Mouse (Mus musculus): ENCODE measurements around the gene Rad23a. TPM values are rescaled to one million over a fixed set of nuclear protein-coding genes. Genes with fewer than 3 reads are reported as not detected.
A peak's percentile ranks its signal among the peaks of the same experiment; 100 is the strongest.

The Rad23a gene
- polyA plus RNA-seq, 1 experiment from 2014 or later = 107 TPM

DNA sequence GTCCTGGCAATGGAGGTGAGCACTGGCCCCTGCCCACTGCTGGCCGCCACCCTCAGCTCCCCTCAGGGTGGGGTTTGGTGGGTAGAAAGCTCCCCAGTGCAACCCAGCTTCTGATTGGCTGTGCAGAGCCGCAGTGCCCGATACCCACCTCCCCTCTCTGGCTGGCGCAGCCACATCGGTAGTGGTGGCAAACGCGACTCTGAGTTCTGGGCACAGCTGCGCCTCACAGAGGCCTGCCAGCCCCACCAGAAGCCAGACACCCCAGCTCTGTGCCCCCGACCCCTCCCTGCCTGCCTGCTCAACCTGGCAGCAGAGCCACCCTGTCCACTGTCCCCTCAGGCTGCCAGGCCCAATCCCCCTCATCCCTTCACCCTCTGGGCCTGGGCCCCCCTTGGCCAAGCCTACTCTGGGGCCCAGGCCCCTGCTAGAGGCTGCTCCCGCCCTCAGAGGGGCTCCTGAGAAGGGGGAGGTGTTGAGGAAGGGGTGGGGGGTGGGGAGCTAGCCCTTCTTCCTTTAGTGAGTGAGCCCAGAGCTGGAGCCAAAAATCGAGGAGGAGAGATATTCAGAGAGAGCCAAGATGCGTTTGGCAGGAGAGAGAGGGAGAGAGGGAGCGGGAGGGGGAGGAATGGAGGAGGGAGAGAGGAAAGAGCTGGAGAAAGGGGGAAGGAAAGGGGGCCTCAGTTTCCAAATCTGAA is 46.5 kb downstream of the Rad23a start:
- peaks cover 57% of the 10 kb centered on the region for H3K27me3 ChIP-seq
- no peaks in the 10 kb centered on the region for H3K9me3 ChIP-seq (replicated peaks)
- H3K4me3 ChIP-seq = no peak overlapping the region
- ATAC-seq (replicated peaks; ENCODE audit: insufficient number of reproducible peaks, insufficient read depth, low FRiP score, low read depth) = peak; percentile 61
- H3K4me2 ChIP-seq = peak overlapping the region; percentile 36
- peaks cover 3% of the 10 kb centered on the region; the same call in 1 of the 2 replicates for H3K36me3 ChIP-seq
- H3K27ac ChIP-seq = peak overlapping the region; percentile 70
- 0 out of 2 replicates have a peak overlapping the region, but pooled peaks have one; percentile 8 for H3K9ac ChIP-seq
- WGBS = 55% methylated on average over 13 of the region's 13 CpGs
- H3K4me1 ChIP-seq (replicated peaks) = peaks cover 74% of the 10 kb centered on the region

DNA sequence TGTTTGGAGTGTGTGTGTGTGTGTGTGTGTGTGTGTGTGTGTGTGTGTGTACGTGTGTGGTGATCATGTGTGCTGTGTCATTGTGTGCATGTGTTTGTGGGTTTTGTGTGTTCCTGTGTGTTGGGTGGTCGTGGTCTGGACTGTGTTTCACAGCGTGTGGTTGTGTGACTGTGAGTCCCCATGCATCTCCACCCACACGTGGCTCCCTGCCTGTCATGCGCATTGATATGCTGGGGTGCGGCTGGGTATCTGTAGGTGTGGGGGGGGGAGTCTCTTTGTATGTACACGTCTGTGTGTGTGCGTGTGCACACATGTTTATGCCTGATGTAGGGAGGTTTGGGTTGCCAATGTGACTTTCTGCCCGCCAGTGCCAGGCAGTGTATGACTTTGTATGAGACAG is 47.3 kb downstream of the Rad23a start:
- peaks cover 3% of the 10 kb centered on the region; the same call in 1 of the 2 replicates for H3K36me3 ChIP-seq
- H3K4me2 ChIP-seq = no peak overlapping the region
- H3K27me3 ChIP-seq = peaks cover 56% of the 10 kb centered on the region
- no peaks in the 10 kb centered on the region for H3K9me3 ChIP-seq (replicated peaks)
- ATAC-seq (replicated peaks; ENCODE audit: insufficient number of reproducible peaks, insufficient read depth, low FRiP score, low read depth) = no peak
- no peak overlapping the region for H3K4me3 ChIP-seq
- WGBS = 87% methylated on average over 9 of the region's 9 CpGs
- H3K9ac ChIP-seq = no peak overlapping the region
- H3K4me1 ChIP-seq (replicated peaks) = peaks cover 66% of the 10 kb centered on the region
- H3K27ac ChIP-seq = no peak overlapping the region

DNA sequence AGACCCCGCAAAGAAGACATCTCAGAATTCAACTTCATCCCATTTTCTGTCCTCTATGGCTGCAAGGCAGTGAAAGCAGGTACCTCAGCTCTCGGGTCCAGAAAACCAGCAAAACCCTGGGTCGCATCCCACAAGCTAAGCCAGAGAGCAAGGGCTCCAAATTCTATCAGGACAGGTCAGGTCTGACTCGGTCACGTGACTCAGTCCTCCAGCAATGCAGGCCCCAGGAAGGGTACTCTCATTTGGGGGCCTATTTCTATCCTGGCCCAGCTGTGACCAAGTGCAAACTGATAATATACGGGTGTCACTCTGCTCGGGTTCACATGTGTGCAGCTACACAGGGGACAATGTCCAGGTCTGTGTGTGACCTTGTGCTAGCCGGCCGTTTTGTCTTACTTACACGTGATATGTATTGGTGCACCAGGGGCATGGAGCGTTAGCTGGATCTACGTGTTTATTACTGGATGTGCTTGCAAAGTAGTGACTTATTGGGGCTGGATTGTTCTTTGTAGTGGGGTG is 48.0 kb downstream of the Rad23a start:
- Histone ChIP-seq H3K4me1 (replicated peaks) (peaks cover 60% of the 10 kb centered on the region), H3K36me3 (peaks cover 3% of the 10 kb centered on the region; the same call in 1 of the 2 replicates), H3K27ac (no peak overlapping the region), H3K9me3 (replicated peaks) (no peaks in the 10 kb centered on the region), H3K4me3 (no peak overlapping the region), H3K9ac (no peak overlapping the region), H3K27me3 (peaks cover 56% of the 10 kb centered on the region), H3K4me2 (no peak overlapping the region)
- 66% methylated on average over 12 of the region's 12 CpGs for WGBS
- no peak for ATAC-seq (replicated peaks; ENCODE audit: insufficient number of reproducible peaks, insufficient read depth, low FRiP score, low read depth)

DNA sequence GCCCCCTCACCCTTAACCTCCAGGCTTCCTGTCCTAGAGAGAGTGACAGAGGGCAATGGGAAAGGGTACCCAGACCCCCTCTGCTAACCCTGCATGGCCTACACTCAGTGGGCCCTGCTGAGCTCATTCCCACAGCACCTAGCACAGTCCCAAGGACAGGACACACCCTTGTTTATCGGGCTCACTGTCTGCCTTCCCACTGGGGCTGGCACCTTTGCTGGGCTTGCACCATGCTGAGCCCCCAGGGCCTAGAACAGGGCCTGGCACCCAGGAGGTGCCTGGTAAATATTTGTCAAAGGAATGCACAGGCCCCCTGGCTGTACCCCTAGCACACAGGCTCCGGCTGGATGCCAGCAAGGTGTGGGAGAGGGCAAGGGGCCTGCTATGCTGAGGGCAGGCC is 49.9 kb downstream of the Rad23a start:
- Histone ChIP-seq H3K27ac (no peak overlapping the region), H3K9ac (no peak overlapping the region), H3K4me2 (no peak overlapping the region), H3K4me1 (replicated peaks) (peaks cover 68% of the 10 kb centered on the region), H3K36me3 (no peaks in the 10 kb centered on the region), H3K9me3 (replicated peaks) (no peaks in the 10 kb centered on the region), H3K4me3 (no peak overlapping the region), H3K27me3 (peaks cover 56% of the 10 kb centered on the region)
- 55% methylated on average over 2 of the region's 2 CpGs for WGBS
- no peak for ATAC-seq (replicated peaks; ENCODE audit: insufficient number of reproducible peaks, insufficient read depth, low FRiP score, low read depth)

DNA sequence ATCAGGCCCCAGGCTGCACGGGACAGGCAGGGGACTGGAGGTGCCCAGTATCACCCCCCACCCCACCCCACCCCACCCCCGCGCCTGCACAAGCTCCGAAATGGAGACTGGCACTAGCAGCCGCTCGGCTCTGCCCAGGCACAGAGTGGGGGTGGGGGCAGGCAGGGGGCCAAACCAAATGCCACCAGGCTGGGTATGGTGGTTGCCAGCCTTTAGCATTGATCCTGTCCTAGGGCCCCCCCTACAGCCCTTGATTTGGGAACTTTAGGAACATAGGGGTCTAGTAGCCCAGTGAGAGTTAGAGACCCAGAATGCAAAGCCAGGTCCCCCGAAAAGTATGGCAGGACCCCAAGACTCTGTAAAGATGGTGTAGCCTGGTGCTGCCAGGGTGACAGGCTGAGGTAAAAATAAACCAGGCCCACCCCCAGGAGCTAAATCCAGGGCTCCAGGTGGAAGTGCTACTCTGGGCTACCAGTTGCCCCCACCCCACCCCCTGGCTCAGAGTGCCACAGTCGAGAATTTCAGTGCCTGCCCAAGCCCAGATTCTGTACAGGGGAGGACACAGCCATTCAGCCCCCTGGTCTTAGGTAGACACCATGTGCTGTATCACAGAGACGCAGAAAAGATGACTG is 50.5 kb downstream of the Rad23a start:
- no peaks in the 10 kb centered on the region for H3K9me3 ChIP-seq (replicated peaks)
- H3K9ac ChIP-seq = no peak overlapping the region
- no peak overlapping the region for H3K4me3 ChIP-seq
- peaks cover 69% of the 10 kb centered on the region for H3K4me1 ChIP-seq (replicated peaks)
- WGBS = 71% methylated on average over 9 of the region's 9 CpGs
- H3K27ac ChIP-seq = no peak overlapping the region
- no peak for ATAC-seq (replicated peaks; ENCODE audit: insufficient number of reproducible peaks, insufficient read depth, low FRiP score, low read depth)
- H3K36me3 ChIP-seq = no peaks in the 10 kb centered on the region
- no peak overlapping the region for H3K4me2 ChIP-seq
- peaks cover 61% of the 10 kb centered on the region for H3K27me3 ChIP-seq

DNA sequence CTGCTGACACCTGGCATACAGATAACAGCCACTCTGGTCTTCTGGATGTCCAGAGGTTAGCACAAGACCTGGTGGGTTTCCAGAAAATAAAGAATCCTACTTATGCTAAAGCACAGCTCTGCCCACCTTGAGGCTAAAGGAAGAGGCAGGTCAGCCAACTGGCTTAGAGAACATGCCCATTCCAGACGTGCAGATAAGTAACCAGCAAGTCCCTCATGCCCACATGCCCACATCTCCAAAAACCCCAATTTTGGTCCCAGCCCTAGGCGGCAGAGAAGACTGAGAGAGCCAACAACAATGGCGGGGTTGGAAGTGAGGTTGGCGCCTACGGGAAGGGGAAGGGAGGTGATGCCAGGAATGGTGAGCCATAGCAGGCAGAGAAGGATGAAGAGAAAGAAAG is 51.1 kb downstream of the Rad23a start:
- H3K4me3 ChIP-seq = no peak overlapping the region
- no peak for ATAC-seq (replicated peaks; ENCODE audit: insufficient number of reproducible peaks, insufficient read depth, low FRiP score, low read depth)
- H3K4me1 ChIP-seq (replicated peaks) = peaks cover 69% of the 10 kb centered on the region
- H3K4me2 ChIP-seq = no peak overlapping the region
- 66% methylated on average over 5 of the region's 5 CpGs for WGBS
- peaks cover 67% of the 10 kb centered on the region for H3K27me3 ChIP-seq
- no peaks in the 10 kb centered on the region for H3K9me3 ChIP-seq (replicated peaks)
- H3K27ac ChIP-seq = no peak overlapping the region
- H3K9ac ChIP-seq = no peak overlapping the region
- H3K36me3 ChIP-seq = no peaks in the 10 kb centered on the region

DNA sequence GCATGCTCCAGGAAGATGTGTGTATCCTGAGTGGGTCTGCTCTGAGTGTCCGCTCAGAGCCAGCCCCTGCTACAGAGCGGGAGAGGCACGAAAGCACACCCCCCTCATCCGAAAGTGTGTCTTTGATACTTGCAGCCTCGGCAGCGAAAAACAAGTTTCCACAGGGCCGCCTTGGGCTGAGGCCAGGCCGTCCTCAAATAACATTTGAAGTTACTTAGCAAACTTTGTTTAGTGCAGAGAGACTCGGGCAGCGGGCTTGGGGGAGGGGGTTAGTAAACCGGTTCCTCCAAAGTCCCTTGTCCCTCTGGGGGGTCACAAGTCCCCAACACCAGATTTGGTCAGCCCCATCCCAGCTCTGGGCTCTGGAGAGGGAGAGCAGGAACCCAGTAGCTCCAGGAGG is 51.6 kb downstream of the Rad23a start:
- 36% methylated on average over 11 of the region's 11 CpGs for WGBS

DNA sequence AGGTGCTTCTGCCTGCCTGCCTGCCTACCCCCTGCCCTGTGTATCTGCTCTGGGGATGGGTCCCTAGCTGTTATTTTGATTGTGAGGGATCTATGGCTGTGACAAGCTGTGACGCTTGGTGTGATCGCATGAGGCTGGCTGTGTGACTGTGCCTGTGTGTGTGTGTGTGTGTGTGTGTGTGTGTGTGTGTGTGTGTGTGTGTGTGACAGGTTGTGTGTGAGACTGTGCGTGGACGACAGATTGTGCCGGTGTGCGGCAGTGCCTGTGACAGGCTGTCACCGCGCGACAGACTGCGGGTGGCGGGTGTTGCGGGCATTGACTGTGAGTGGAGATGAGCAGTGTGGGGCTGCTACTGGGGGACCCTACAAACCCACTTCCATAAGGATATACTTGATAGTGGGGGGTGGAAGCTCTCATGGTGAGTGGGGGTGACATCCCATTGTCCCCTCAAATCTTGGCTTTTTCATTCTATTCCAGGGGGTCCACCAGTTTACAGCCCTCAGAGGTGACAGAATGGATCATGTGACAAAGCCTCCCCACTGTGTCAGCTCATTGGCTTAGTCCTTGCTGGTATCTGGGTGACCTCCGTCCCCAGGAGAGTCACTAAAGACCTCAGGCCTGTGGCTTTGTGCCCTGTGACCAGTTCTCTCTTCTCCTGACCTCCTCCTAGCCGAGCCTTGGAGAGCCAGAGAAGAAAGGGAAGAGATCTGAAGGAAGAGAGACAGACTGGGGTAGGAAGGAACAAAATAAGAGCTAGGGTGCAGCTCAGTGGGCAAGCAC is 52.8 kb downstream of the Rad23a start:
- no peak for ATAC-seq (replicated peaks; ENCODE audit: insufficient number of reproducible peaks, insufficient read depth, low FRiP score, low read depth)

More for the DNA sequence above, 51.6 kb downstream of the Rad23a start:
- Histone ChIP-seq H3K4me3 (no peak overlapping the region), H3K36me3 (no peaks in the 10 kb centered on the region), H3K9ac (no peak overlapping the region), H3K4me1 (replicated peaks) (peaks cover 69% of the 10 kb centered on the region), H3K9me3 (replicated peaks) (no peaks in the 10 kb centered on the region), H3K4me2 (no peak overlapping the region), H3K27ac (no peak overlapping the region), H3K27me3 (peaks cover 72% of the 10 kb centered on the region)
- no peak for ATAC-seq (replicated peaks; ENCODE audit: insufficient number of reproducible peaks, insufficient read depth, low FRiP score, low read depth)

DNA sequence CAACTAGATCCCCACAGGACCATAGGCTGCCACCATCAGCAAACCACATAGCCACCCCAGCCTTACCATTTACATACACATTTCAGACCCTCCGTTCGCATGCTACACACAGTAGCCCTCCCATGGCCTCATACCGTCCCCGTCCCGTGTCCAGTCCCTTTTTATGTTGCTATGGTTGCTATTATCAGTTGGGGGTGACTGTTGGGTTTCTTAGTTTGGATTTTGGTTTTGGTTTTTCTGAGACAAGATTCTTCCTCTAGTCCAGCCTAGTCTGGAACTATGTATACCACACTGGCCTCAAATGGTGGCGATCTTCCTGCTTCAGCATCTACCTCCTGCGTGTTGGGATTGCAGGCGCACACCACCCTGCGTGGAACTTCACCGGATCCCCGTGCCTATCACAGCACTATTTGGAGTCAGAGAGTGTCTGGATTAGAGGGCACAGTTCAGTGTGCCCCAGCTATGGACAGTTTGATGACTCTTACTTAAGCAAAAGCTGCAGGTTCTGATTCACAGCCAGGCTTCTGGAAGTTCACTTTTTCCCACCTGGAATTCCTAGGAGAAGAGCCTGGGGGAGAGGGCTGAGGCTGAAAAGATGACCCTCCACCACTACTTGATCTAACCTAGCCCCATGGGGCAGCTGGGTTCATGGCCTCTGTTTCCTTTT is 53.5 kb downstream of the Rad23a start:
- Histone ChIP-seq H3K36me3 (no peaks in the 10 kb centered on the region), H3K27me3 (peaks cover 85% of the 10 kb centered on the region), H3K4me2 (peak overlapping the region; percentile 39), H3K9ac (no peak overlapping the region), H3K27ac (peak overlapping the region; percentile 6; the same call in 1 of the 2 replicates), H3K9me3 (replicated peaks) (no peaks in the 10 kb centered on the region), H3K4me3 (no peak overlapping the region), H3K4me1 (replicated peaks) (peaks cover 56% of the 10 kb centered on the region)
- ATAC-seq (replicated peaks; ENCODE audit: insufficient number of reproducible peaks, insufficient read depth, low FRiP score, low read depth) = no peak
- WGBS = 24% methylated on average over 11 of the region's 11 CpGs

More for the DNA sequence above, 52.8 kb downstream of the Rad23a start:
- Histone ChIP-seq H3K27me3 (peaks cover 78% of the 10 kb centered on the region), H3K36me3 (no peaks in the 10 kb centered on the region), H3K27ac (no peak overlapping the region), H3K4me2 (no peak overlapping the region), H3K9ac (no peak overlapping the region), H3K4me1 (replicated peaks) (peaks cover 62% of the 10 kb centered on the region), H3K9me3 (replicated peaks) (no peaks in the 10 kb centered on the region), H3K4me3 (no peak overlapping the region)
- WGBS = 37% methylated on average over 14 of the region's 14 CpGs

DNA sequence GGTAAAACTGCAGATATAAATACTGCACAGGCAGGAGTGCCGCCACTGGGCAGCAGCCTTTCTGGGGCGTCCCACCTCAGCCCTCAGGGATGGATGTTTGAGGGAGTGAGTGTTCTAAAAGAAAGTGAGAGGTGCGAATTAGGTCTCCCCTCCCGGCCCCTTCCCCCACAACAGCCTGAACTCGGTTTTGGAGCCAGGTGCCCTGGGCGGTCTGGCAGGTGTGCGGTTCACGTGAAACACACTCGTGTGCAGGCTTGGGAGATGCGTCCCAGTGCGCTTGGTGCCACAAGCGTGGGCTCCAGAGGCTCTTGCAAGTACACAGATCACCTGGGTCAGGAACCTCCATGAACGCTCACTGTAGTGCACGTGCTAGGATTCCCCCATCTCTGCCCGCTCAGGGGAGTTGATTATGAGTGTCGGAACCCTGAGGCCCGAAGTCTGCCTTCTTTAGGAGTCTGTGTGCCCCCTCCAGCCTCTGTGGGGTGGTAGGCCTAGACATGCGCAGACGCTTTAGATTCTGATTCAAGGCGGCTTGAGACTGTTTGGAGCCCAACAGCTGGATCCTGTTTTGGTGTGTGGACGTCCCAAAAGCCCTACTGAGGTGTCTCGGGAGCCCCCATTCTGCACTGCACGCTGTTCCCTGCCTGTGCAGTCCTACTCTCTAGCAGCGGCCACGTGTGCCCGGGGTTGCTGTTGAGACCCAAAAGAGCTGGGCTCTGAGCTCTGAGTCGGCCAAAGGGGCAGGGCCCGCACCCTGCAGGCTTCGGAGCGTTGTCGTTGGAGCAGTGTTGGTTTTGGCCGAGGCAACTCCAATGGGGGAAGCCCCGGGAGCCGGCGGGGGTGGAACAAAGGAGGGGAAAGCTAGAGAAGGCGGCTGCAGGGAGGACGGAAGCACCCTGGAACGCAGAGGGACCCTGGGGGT is 54.4 kb downstream of the Rad23a start:
- H3K9ac ChIP-seq = no peak overlapping the region
- 10% methylated on average over 38 of the region's 38 CpGs for WGBS
- peak overlapping the region; percentile 6; the same call in 1 of the 2 replicates for H3K27ac ChIP-seq
- no peaks in the 10 kb centered on the region for H3K9me3 ChIP-seq (replicated peaks)
- peaks cover 95% of the 10 kb centered on the region for H3K27me3 ChIP-seq
- peak overlapping the region; percentile 39 for H3K4me2 ChIP-seq
- H3K4me1 ChIP-seq (replicated peaks) = peaks cover 59% of the 10 kb centered on the region
- peak overlapping the region; percentile 7 for H3K4me3 ChIP-seq
- no peaks in the 10 kb centered on the region for H3K36me3 ChIP-seq
- ATAC-seq (replicated peaks; ENCODE audit: insufficient number of reproducible peaks, insufficient read depth, low FRiP score, low read depth) = peak; percentile 58

All from heart, embryonic 15.5 days (tissue).